Mouse (Mus musculus) heart, adult 2 months (tissue): Measurements from ENCODE around the gene Zfand5.

Experiments
- EP300 ChIP-seq: fragments of 200-500 bp; IDR thresholded peaks from 2 replicates; pipeline ENCODE4 v1.6.1; 2011; ENCODE audit warnings: low read depth, low read length, control low read depth; ENCODE audit not compliant: insufficient read depth
- POLR2A ChIP-seq: fragments of 200-500 bp; IDR thresholded peaks from 2 replicates; pipeline ENCODE4 v1.6.1; 2011; ENCODE audit warnings: mild to moderate bottlenecking, low read depth, low read length, control low read depth; ENCODE audit not compliant: insufficient read depth

GRCm38 (mm10) chr19:21328951-21329350 lies 56.9 kb downstream of the Zfand5 start:
- no peak for TF ChIP-seq POLR2A
- TF ChIP-seq EP300, result no peak
